Mouse (Mus musculus): ENCODE measurements around the gene Stx12.
A peak's percentile ranks its signal among the peaks of the same experiment; 100 is the strongest.

Gene Stx12

GRCm38 (mm10) chr4:132864856-132865255, 19.5 kb downstream of the Stx12 start:
- no peak for DNase-seq (ENCODE audit: low spot score in 2 of 2)

GRCm38 (mm10) chr4:132863012-132863411, 21.3 kb downstream of the Stx12 start:
- DNase-seq (ENCODE audit: low spot score in 2 of 2) = no peak

- no peak for DNase-seq (ENCODE audit: low spot score in 2 of 2)
Measured at GRCm38 (mm10) chr4:132860880-132861279, 23.4 kb downstream of the Stx12 start.

DNA sequence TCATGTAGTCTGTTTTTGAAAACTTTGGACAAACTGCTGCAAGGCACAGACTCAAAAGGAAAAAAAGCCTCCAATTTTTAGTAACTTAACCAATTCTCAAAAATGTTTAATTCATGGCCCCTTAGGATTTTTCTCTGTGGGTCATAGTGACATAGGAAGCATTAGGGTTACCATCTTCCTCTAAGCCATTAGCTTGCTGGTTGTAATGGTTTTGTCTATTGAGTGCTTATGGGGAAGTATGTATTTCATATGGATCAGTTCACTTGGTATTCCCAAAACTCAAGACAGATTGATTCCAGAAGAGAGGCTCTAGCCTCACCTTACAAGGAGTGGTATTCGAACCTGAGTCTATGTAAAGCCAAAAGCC, 40.6 kb downstream of the Stx12 start:
- DNase-seq (ENCODE audit: low spot score in 2 of 2) = no peak

DNA sequence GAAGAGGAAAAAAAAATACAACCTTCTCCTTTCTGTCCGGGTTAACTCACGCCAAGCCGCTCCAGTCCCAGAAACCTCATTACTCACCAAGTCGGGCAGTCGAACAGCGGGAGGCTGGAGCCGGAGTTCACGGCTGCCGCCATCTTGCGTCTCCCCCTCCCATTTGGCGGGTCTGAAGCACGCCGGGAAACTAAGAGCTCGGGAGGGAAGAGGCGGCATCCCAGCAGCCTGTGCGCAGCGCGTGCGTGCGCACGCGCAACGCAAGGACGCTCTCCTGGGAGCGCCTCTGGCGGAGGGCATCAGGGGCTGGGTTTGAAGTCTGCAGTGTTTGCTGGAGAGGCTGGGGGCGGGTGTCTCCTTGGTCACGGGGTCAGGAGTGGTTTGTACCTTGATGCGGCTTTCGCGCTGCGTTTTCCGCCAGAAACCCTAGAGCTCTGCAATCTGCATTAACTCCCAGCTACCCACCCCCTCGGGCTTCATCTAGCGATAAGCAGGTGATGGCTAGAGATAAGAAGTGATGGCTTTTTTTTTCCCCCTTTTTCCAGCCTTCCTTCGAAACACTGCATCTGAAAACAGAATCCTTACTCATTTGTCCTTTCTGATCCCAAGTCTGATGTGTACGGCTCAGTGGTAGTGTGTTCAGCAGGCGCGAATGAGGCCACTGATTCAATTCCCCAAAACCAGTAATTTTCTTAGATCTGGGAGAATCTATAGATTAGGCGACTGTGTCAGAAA, 41.2 kb downstream of the Stx12 start, which contains the start of gene Ppp1r8:
Ppp1r8 (minus strand) TSS at position 200 of the 735 bp plus-strand sequence.
- peak; percentile 87 to 92 for DNase-seq (ENCODE audit: low spot score in 2 of 2)

DNA sequence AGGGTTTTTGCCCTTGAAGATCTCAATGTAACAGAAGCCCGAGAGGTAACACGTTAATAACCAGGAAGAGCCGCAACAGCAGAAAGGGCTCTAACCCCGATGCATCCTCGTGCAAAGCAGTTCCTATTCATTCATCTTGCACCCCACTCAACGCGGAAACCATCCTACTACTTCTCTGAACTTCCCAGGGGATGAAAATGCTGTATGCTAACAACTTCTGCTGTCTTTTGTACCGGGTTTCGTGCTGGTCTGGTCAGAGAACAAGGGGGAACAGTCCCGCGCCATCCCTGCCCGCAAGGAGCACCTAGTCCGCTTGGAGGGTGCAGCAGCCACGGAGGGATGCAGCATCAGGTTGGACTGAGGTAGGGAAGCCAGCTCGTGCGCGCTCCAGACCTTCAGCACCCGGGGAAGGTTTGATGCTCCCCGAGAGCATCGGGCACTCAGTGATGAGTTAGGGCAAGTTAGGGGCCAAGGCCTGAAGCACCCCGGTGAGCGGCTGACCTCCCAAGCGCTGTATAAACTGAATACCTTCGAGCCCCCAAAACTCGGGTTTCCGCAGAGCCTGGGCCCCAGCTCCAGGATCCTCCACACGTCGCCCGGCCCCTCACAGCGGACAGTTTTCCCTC, 41.9 kb downstream of the Stx12 start:
- DNase-seq (ENCODE audit: low spot score in 2 of 2) = peak; percentile 18 to 26

DNA sequence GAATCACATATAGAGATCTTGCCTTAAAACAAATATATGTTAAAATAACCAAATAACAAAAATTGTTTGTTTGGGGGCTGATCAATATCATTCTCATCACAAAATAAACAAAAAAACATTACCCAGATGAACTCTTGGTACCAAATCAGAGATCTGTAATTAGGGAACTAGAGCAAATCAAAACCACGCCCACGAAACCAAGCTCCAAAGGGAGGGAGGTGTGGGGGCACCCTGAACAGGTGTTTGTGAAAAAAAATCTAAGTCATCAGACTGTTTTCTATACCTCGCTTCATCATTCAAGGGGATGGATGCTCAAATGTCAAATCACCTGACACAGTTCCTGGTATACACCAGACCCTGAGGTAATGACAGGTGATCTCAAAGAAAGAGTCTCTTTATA, 42.8 kb downstream of the Stx12 start:
- DNase-seq (ENCODE audit: low spot score in 2 of 2) = no peak

- peak; percentile 74 to 85 for DNase-seq (ENCODE audit: low spot score in 2 of 2)
Measured at GRCm38 (mm10) chr4:132823614-132824366, 60.5 kb downstream of the Stx12 start.

DNA sequence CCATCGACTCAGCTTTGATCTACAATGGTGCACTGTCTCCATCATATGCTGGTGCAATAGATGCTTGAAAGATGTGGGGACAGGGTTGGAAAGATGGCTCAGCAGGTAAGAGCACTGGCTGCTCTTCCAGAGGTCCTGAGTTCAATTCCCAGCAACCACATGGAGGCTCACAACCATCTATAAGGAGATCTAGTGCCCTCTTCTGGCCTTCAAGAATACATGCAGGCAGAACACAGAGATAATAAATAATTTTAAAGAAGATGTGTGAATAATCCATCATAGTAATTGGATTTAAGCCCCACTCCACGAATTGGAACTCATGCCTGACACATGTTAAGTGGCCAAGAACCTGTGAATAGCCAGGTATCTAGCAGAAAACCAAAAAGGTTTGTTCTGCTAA, 65.9 kb downstream of the Stx12 start:
- no peak for DNase-seq (ENCODE audit: low spot score in 2 of 2)

DNA sequence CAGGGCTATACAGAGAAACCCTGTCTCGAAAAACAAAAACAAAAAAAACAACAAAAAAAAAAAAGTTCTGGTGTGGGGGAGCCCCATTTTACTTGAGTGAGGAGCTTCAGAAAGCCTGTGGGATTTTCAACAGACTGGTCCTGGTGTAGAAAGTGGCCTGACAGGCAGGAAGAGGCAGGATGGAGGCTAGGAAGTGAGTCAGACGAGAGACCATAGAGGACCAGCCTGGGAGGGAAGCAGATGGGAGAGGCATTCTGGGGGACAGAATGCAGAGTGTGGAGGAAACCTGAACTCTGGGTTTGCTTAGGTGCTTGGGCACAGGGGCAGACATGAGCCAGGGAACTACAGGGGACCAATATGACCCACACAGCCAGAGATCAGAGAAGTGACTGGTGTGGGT, 67.5 kb downstream of the Stx12 start:
- no peak for DNase-seq (ENCODE audit: low spot score in 2 of 2)

- no peak for DNase-seq (ENCODE audit: low spot score in 2 of 2)
Measured at GRCm38 (mm10) chr4:132816404-132816803, 67.9 kb downstream of the Stx12 start.

DNA sequence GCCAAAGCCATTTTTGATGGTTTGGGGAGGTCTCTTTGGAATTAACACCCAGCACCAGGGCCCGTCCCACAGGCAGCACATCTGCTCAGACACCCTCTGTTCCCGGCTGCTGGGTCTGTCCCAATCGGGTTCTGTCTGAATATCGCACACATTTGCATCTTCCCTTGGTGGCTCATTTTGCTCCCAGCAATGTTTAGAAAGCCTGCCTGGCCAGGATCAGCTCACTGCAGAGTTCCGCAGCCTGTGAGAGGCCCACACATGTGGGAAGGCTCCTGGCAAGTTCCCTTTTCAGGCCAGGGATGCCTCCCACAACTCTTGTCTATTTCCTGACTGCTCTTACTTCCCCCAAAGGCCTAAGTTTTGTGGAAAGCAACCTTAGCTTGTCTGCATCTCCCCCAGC, 74.7 kb downstream of the Stx12 start:
- DNase-seq (ENCODE audit: low spot score in 2 of 2) = no peak

- DNase-seq (ENCODE audit: low spot score in 2 of 2) = no peak
Measured at GRCm38 (mm10) chr4:132807771-132808641, 76.3 kb downstream of the Stx12 start.

DNA sequence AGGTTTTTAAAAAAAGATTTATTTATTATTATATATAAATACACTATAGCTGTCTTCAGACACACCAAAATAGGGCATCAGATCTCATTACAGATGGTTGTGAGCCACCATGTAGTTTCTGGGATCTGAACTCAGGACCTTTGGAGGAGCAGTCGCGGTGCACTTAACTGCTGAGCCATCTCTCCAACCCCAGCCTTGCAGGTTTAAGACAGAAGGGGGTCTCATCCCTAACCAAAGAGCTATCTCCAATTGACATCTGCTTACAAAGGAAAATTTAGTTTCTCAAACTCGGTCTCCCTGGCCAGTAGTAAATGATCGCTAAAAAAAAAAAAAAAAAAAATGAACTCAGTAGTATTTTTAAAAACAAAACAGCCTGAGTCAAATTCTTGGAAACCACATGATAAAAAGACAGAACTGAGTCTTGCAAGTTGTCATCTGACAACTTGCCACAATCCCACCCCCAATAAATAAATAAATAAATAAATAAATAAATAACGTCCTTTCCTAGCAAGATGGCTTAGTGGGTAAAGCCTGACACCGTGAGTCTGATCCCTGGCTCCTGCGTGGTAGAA, 77.6 kb downstream of the Stx12 start:
- DNase-seq (ENCODE audit: low spot score in 2 of 2) = no peak

- no peak for DNase-seq (ENCODE audit: low spot score in 2 of 2)
Measured at GRCm38 (mm10) chr4:132805599-132806197, 78.6 kb downstream of the Stx12 start.

GRCm38 (mm10) chr4:132805146-132805545, 79.2 kb downstream of the Stx12 start:
- DNase-seq (ENCODE audit: low spot score in 2 of 2) = no peak

GRCm38 (mm10) chr4:132804331-132804730, 80.0 kb downstream of the Stx12 start:
- no peak for DNase-seq (ENCODE audit: low spot score in 2 of 2)

DNA sequence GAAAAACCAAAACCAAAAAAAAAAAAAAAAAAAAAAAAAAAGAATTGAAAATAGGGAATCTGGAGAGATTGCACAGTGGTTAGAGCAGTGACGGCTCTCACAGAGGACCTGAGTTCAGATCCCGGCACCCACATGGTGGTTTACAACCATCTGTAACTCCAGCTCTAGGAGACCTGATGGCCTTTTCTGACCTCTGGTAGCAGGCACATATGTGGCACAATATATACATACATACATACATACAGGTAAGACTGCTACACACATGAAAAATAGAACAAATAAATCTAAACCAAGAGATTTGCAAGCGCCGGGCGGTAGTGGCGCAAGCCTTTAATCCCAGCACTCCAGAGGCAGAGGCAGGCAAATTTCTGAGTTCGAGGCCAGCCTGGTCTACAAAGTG, 80.4 kb downstream of the Stx12 start:
- no peak for DNase-seq (ENCODE audit: low spot score in 2 of 2)

Data from thymus, postnatal 10 days (tissue).